Mouse (Mus musculus): Measurements from ENCODE around the gene Kiz. TPM values are rescaled to one million over a fixed set of nuclear protein-coding genes. Genes with fewer than 3 reads are reported as not detected.

Gene Kiz
- total RNA-seq, 1 experiment, result 6.3 TPM

- DNase-seq (ENCODE audit: low read depth, low spot score), result no peak
- Histone ChIP-seq H3K4me3 (ENCODE audit: insufficient read depth in 1 of 2, low read depth in 1 of 2, low read length in 2 of 2, poor library complexity in 1 of 2, severe bottlenecking in 1 of 2) (no peak overlapping the region), H3K4me1 (ENCODE audit: control insufficient read depth in 2 of 2, insufficient read depth in 2 of 2, low read length in 2 of 2, poor library complexity in 1 of 2) (peaks cover 0 to 7% of the 10 kb centered on the region in 2 experiments; a peak in 3 of 4 replicates), H3K27ac (ENCODE audit: insufficient read depth, low read depth, low read length, poor library complexity, severe bottlenecking) (no peak overlapping the region), H3K9me3 (ENCODE audit: control insufficient read depth, insufficient read depth, low read depth, low read length) (no peaks in the 10 kb centered on the region), H3K9ac (ENCODE audit: insufficient read depth, low read depth, low read length, poor library complexity, severe bottlenecking) (no peak overlapping the region), H3K36me3 (ENCODE audit: control insufficient read depth, insufficient read depth, low read length, poor library complexity, severe bottlenecking) (no peaks in the 10 kb centered on the region)
- TF ChIP-seq CHD2 (IDR thresholded peaks at IDR 0.05; ENCODE audit: low read depth, low read length), result no peak
- TF ChIP-seq ZNF384 (IDR thresholded peaks at IDR 0.05; ENCODE audit: low read depth, low read length), result no peak
- TF ChIP-seq ZC3H11A (IDR thresholded peaks at IDR 0.05; ENCODE audit: borderline replicate concordance, low read depth, low read length), result no peak
- TF ChIP-seq HCFC1 (IDR thresholded peaks at IDR 0.05; ENCODE audit: borderline replicate concordance, insufficient read depth, low read length), result no peak
- no peak for TF ChIP-seq MAFK (IDR thresholded peaks at IDR 0.05; ENCODE audit: insufficient read depth, low read depth, low read length)
- in situ Hi-C loops (cut with MboI; ENCODE audit: low sequenced_read_pairs in 2 of 2, unreplicated experiment in 2 of 2), result no loop called here
These were observed 60.4 kb downstream of the Kiz start for GRCm38 (mm10) chr2:146916085-146916484.

GRCm38 (mm10) chr2:146917770-146918169, 62.1 kb downstream of the Kiz start:
- in situ Hi-C loops (cut with MboI; ENCODE audit: low sequenced_read_pairs in 2 of 2, unreplicated experiment in 2 of 2), result no loop called here
- H3K4me3 ChIP-seq (ENCODE audit: insufficient read depth in 1 of 2, low read depth in 1 of 2, low read length in 2 of 2, poor library complexity in 1 of 2, severe bottlenecking in 1 of 2), result no peak overlapping the region
- peaks cover 4 to 7% of the 10 kb centered on the region in 2 experiments for H3K4me1 ChIP-seq (ENCODE audit: control insufficient read depth in 2 of 2, insufficient read depth in 2 of 2, low read length in 2 of 2, poor library complexity in 1 of 2)
- H3K27ac ChIP-seq (ENCODE audit: insufficient read depth, low read depth, low read length, poor library complexity, severe bottlenecking), result no peak overlapping the region
- no peak overlapping the region for H3K9ac ChIP-seq (ENCODE audit: insufficient read depth, low read depth, low read length, poor library complexity, severe bottlenecking)
- no peaks in the 10 kb centered on the region for H3K9me3 ChIP-seq (ENCODE audit: control insufficient read depth, insufficient read depth, low read depth, low read length)
- TF ChIP-seq HCFC1 (IDR thresholded peaks at IDR 0.05; ENCODE audit: borderline replicate concordance, insufficient read depth, low read length), result no peak
- TF ChIP-seq MAFK (IDR thresholded peaks at IDR 0.05; ENCODE audit: insufficient read depth, low read depth, low read length), result no peak
- no peak for TF ChIP-seq ZNF384 (IDR thresholded peaks at IDR 0.05; ENCODE audit: low read depth, low read length)
- no peak for TF ChIP-seq ZC3H11A (IDR thresholded peaks at IDR 0.05; ENCODE audit: borderline replicate concordance, low read depth, low read length)
- no peak for TF ChIP-seq CHD2 (IDR thresholded peaks at IDR 0.05; ENCODE audit: low read depth, low read length)
- no peak for DNase-seq (ENCODE audit: low read depth, low spot score)
- no peaks in the 10 kb centered on the region for H3K36me3 ChIP-seq (ENCODE audit: control insufficient read depth, insufficient read depth, low read length, poor library complexity, severe bottlenecking)

DNA sequence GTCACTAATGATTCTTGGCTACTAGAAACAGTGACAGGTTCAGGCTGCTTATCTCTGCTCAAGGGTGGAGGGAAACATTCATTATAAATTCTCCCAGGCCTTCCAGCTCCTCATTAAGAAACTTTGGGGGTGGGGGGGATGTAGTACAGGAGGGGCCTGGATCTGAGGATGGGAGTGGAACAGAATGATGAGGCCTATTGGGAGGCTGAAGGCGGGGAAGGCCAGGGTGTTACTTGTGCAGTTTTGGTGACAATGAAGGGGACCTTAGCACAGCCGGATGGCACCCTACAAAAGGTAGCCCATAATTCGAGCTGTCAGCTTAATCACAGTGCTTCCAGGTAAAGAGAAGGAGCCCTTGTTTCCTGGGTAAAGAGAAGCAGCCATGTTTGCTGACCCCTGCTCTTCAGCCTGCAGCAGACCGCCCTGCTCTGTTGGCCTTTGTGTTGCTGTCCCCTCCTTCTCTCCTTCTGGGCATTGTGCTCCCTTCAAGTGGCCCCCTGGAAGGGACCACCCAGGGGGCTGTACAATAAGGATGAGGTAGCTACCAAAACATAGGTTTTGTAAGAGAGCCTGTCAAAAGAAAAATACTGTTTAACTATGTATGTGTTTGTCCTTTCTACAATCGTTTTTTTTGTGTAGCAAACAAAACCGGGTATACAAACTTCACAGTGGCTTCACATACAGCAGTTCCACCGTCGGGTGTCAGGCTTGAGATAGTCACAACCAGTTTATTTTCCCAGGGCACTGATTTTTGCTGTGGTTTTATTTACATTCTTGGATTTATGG, 64.9 kb downstream of the Kiz start:
- in situ Hi-C loops (cut with MboI; ENCODE audit: low sequenced_read_pairs in 2 of 2, unreplicated experiment in 2 of 2), result no loop called here
- no peak for DNase-seq (ENCODE audit: low read depth, low spot score)

DNA sequence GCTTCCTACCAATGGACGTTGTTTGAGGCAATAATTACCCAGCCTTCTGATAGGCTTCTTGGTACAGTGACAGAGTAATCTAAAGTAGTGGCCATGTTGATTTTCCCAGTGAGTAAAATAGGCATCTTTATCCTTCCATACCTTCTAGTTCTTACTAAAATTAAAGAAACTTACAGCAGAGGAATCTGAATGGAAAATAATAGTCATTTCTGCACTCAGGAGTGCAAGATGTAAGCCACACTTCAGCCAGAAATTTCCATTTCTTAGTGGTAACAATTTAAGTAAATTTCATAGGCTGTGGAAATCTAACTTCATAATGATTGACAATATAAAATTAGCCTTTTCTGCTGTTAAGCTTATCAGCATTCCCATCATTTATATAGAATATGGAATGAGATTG, 69.6 kb downstream of the Kiz start:
- no peak overlapping the region for H3K27ac ChIP-seq (ENCODE audit: insufficient read depth, low read depth, low read length, poor library complexity, severe bottlenecking)
- H3K9me3 ChIP-seq (ENCODE audit: control insufficient read depth, insufficient read depth, low read depth, low read length), result no peaks in the 10 kb centered on the region
- no peak for TF ChIP-seq MAFK (IDR thresholded peaks at IDR 0.05; ENCODE audit: insufficient read depth, low read depth, low read length)
- H3K9ac ChIP-seq (ENCODE audit: insufficient read depth, low read depth, low read length, poor library complexity, severe bottlenecking), result no peak overlapping the region
- in situ Hi-C loops (cut with MboI; ENCODE audit: low sequenced_read_pairs in 2 of 2, unreplicated experiment in 2 of 2), result no loop called here
- no peak for DNase-seq (ENCODE audit: low read depth, low spot score)
- H3K4me1 ChIP-seq (ENCODE audit: control insufficient read depth in 2 of 2, insufficient read depth in 2 of 2, low read length in 2 of 2, poor library complexity in 1 of 2), result peaks cover 4% of the 10 kb centered on the region in 2 experiments; a peak in 3 of 4 replicates
- no peaks in the 10 kb centered on the region for H3K36me3 ChIP-seq (ENCODE audit: control insufficient read depth, insufficient read depth, low read length, poor library complexity, severe bottlenecking)
- no peak overlapping the region for H3K4me3 ChIP-seq (ENCODE audit: insufficient read depth in 1 of 2, low read depth in 1 of 2, low read length in 2 of 2, poor library complexity in 1 of 2, severe bottlenecking in 1 of 2)

More for the DNA sequence above, 64.9 kb downstream of the Kiz start:
- H3K9ac ChIP-seq (ENCODE audit: insufficient read depth, low read depth, low read length, poor library complexity, severe bottlenecking), result no peak overlapping the region
- peaks cover 4 to 7% of the 10 kb centered on the region in 2 experiments for H3K4me1 ChIP-seq (ENCODE audit: control insufficient read depth in 2 of 2, insufficient read depth in 2 of 2, low read length in 2 of 2, poor library complexity in 1 of 2)
- H3K36me3 ChIP-seq (ENCODE audit: control insufficient read depth, insufficient read depth, low read length, poor library complexity, severe bottlenecking), result no peaks in the 10 kb centered on the region
- no peaks in the 10 kb centered on the region for H3K9me3 ChIP-seq (ENCODE audit: control insufficient read depth, insufficient read depth, low read depth, low read length)
- no peak overlapping the region; the same call in 1 of the 2 replicates for H3K27ac ChIP-seq (ENCODE audit: insufficient read depth, low read depth, low read length, poor library complexity, severe bottlenecking)
- H3K4me3 ChIP-seq (ENCODE audit: insufficient read depth in 1 of 2, low read depth in 1 of 2, low read length in 2 of 2, poor library complexity in 1 of 2, severe bottlenecking in 1 of 2), result no peak overlapping the region
- TF ChIP-seq ZNF384 (IDR thresholded peaks at IDR 0.05; ENCODE audit: low read depth, low read length) (no peak), MAFK (IDR thresholded peaks at IDR 0.05; ENCODE audit: insufficient read depth, low read depth, low read length) (no peak), HCFC1 (IDR thresholded peaks at IDR 0.05; ENCODE audit: borderline replicate concordance, insufficient read depth, low read length) (no peak), ZC3H11A (IDR thresholded peaks at IDR 0.05; ENCODE audit: borderline replicate concordance, low read depth, low read length) (no peak), CHD2 (IDR thresholded peaks at IDR 0.05; ENCODE audit: low read depth, low read length) (no peak)

All from ES-E14 (cell line).